17 mouse cellular contexts compared by ENCODE assay signal in genomic region chr5:136608814-136609434, GRCm38 (mm10). TPM values are rescaled to one million over a fixed set of nuclear protein-coding genes. Genes with fewer than 3 reads are reported as not detected.
DNase-seq lines count a peak whose midpoint lies in the region; ATAC-seq lines count a peak whose summit lies in the region.
"Had no signal": no experiment of that assay in that cellular context is flagged by ENCODE, and none has a peak within 500 bp of the region (broad histone marks: within the 10 kb centered on the region; RNA-seq: fewer than 3 reads in every experiment).

No protein-coding gene starts in this region.

- 54% methylated on average over 6 of the region's 6 CpGs for WGBS in liver, embryonic 11.5 days

- H3K36me3 ChIP-seq in liver, embryonic 11.5 days (ENCODE audit: control insufficient read depth, insufficient read depth, low read length) = no peaks in the 10 kb centered on the region
- H3K36me3 ChIP-seq: embryonic facial prominence, embryonic 12.5 days; liver, embryonic 13.5 days; midbrain, embryonic 12.5 days had no signal

- no peak overlapping the region for H3K4me2 ChIP-seq in liver, embryonic 11.5 days
- H3K4me2 ChIP-seq: embryonic facial prominence, embryonic 12.5 days; liver, embryonic 13.5 days; midbrain, embryonic 12.5 days had no signal

- no peaks in the 10 kb centered on the region for H3K9me3 ChIP-seq in liver, embryonic 11.5 days (ENCODE audit: control insufficient read depth, low read length)
- H3K9me3 ChIP-seq: embryonic facial prominence, embryonic 12.5 days; liver, embryonic 13.5 days; midbrain, embryonic 12.5 days had no signal

- no peak overlapping the region for H3K4me3 ChIP-seq in liver, embryonic 11.5 days (ENCODE audit: low read depth, low read length)
- H3K4me3 ChIP-seq: embryonic facial prominence, embryonic 12.5 days; liver, embryonic 13.5 days; midbrain, embryonic 12.5 days had no signal

- DNase-seq in R1 (ENCODE audit: low read depth, low spot score) = peak; percentile 85
- peak; percentile 33 for DNase-seq in forelimb bud, embryonic 11.5 days (ENCODE audit: low read depth, low spot score)
- peak; percentile 44 for DNase-seq in kidney, postnatal 10 days
- peak; percentile 51 for DNase-seq in lung, postnatal 14 days
- DNase-seq in liver, embryonic 11.5 days (ENCODE audit: low spot score) = no peak
- no peak for DNase-seq in cerebellum, adult 9-10 months
- no peak for DNase-seq in thymus, adult 18-20 months
- DNase-seq: adrenal gland, postnatal 10 days; cerebellum, adult 11-12 months; heart, adult 11 months; heart, postnatal 10 days; liver, embryonic 13.5 days had no signal

- no peak overlapping the region for H3K27ac ChIP-seq in liver, embryonic 11.5 days (ENCODE audit: low read depth, low read length)
- H3K27ac ChIP-seq: embryonic facial prominence, embryonic 12.5 days; liver, embryonic 13.5 days; midbrain, embryonic 12.5 days had no signal

- no peak overlapping the region for H3K9ac ChIP-seq in liver, embryonic 11.5 days (ENCODE audit: low read depth, low read length)
- H3K9ac ChIP-seq: embryonic facial prominence, embryonic 12.5 days; liver, embryonic 13.5 days; midbrain, embryonic 12.5 days had no signal

- H3K4me1 ChIP-seq in liver, embryonic 11.5 days (replicated peaks; ENCODE audit: control insufficient read depth, insufficient read depth, low read length) = no peaks in the 10 kb centered on the region
- H3K4me1 ChIP-seq: embryonic facial prominence, embryonic 12.5 days; midbrain, embryonic 12.5 days had no signal

- H3K27me3 ChIP-seq in liver, embryonic 11.5 days (replicated peaks; ENCODE audit: control insufficient read depth, insufficient read depth, low read length) = no peaks in the 10 kb centered on the region
- H3K27me3 ChIP-seq: embryonic facial prominence, embryonic 12.5 days; liver, embryonic 13.5 days; midbrain, embryonic 12.5 days; Patski had no signal

- no peak for ATAC-seq in liver, embryonic 11.5 days (replicated peaks; ENCODE audit: low FRiP score)
- ATAC-seq: CD4-positive, CD25-positive, alpha-beta regulatory T cell, adult 4 months; forebrain, embryonic 16.5 days; Patski had no signal

RNA-seq across cellular contexts. Expression of gene Cux1, which starts 41.6 kb away (rescaled TPM):
- 45.8 and 50.0 TPM in 2 replicates for polyA plus RNA-seq in liver, embryonic 11.5 days (2014; fragmentation: Nextera tagmentation; extraction: Ambion mirVana)

Comparison
In these comparisons a context has a peak if more than half of its experiments do, and no peak if none do; other contexts are left out.
1. DNase-seq: peak in R1 (single experiment), forelimb bud, embryonic 11.5 days (single experiment), kidney, postnatal 10 days (single experiment) and lung, postnatal 14 days (single experiment); none in liver, embryonic 11.5 days (single experiment), cerebellum, adult 9-10 months (single experiment) and thymus, adult 18-20 months (0 of 2).